Mouse (Mus musculus): ENCODE measurements around the gene Adm2.

Gene Adm2

GRCm38 (mm10) chr15:89355241-89356187 is 33.0 kb downstream of the Adm2 start, which contains the start of the genes Lmf2 and Ncaph2:
Gene Lmf2, minus strand, starts transcription at chr15:89355659.
Gene Ncaph2, plus strand, starts transcription at chr15:89355719.
- in situ Hi-C loops (cut with MboI, MseI) = no loop called here

GRCm38 (mm10) chr15:89356372-89356771 is 33.9 kb downstream of the Adm2 start:
- in situ Hi-C loops (cut with MboI, MseI) = no loop called here

GRCm38 (mm10) chr15:89358784-89359183 is 36.3 kb downstream of the Adm2 start:
- in situ Hi-C loops (cut with MboI, MseI) = no loop called here

- in situ Hi-C loops (cut with MboI, MseI) = no loop called here
Observed at GRCm38 (mm10) chr15:89363051-89363450, 40.5 kb downstream of the Adm2 start.

- in situ Hi-C loops (cut with MboI, MseI) = no loop called here
Observed at GRCm38 (mm10) chr15:89365141-89365551, 42.6 kb downstream of the Adm2 start.

GRCm38 (mm10) chr15:89372068-89372467 is 49.5 kb downstream of the Adm2 start:
- in situ Hi-C loops (cut with MboI, MseI) = no loop called here

- in situ Hi-C loops (cut with MboI, MseI) = no loop called here
Observed at GRCm38 (mm10) chr15:89372536-89372935, 50.0 kb downstream of the Adm2 start.

- in situ Hi-C loops (cut with MboI, MseI) = no loop called here
Observed at GRCm38 (mm10) chr15:89373027-89373761, 50.7 kb downstream of the Adm2 start.

GRCm38 (mm10) chr15:89373762-89374248 is 51.3 kb downstream of the Adm2 start, which contains the start of gene Sco2:
Gene Sco2, minus strand, starts transcription at chr15:89373846.
- in situ Hi-C loops (cut with MboI, MseI) = no loop called here
